Mouse (Mus musculus): ENCODE data around the gene St6galnac3.

GRCm38 (mm10) chr3:153733364-153734159 lies 8.6 kb upstream of the St6galnac3 start:
- TF ChIP-seq CTCF (IDR thresholded peaks at IDR 0.05; ENCODE audit: insufficient read depth, low read length) (no peak), POLR2A (IDR thresholded peaks at IDR 0.05; ENCODE audit: borderline replicate concordance, extremely low read depth, low read depth, low read length) (no peak)

Measured in lung, adult 2 months (tissue).